Mouse (Mus musculus) mouse embryonic stem cell (cell line): ENCODE data around the gene Hdac11.

Experiments used
- in situ Hi-C, 2 experiments: fragments of 300-500 bp; cut with MboI; formaldehyde crosslinking; loops; 1 replicate in 1 of 2; 3 replicates in 1 of 2; pipeline ENCODE4 v1.14.3; 2019 to 2020; ENCODE audit warnings: low sequenced_read_pairs in 2 of 2, low pct_unique_long_range_greater_than_20kb in 1 of 2, mixed read lengths in 1 of 2; ENCODE audit not compliant: unreplicated experiment in 1 of 2

The Hdac11 gene

GRCm38 (mm10) chr6:91161506-91162235, 5.2 kb downstream of the Hdac11 start:
- in situ Hi-C loops = loop anchor here in 1 of 2 experiments (10.0 kb wide), 1 partner anchor 253 kb away; the partner anchor contains the start of gene Wnt7a

GRCm38 (mm10) chr6:91162314-91162713, 5.8 kb downstream of the Hdac11 start:
- in situ Hi-C loops = loop anchor here in 1 of 2 experiments (10.0 kb wide), 1 partner anchor 252 kb away; the partner anchor contains the start of gene Wnt7a

- in situ Hi-C loops = loop anchor here in 1 of 2 experiments (10.0 kb wide), 1 partner anchor 251 kb away; the partner anchor contains the start of gene Wnt7a
Measured at GRCm38 (mm10) chr6:91163195-91163911, 6.9 kb downstream of the Hdac11 start.

GRCm38 (mm10) chr6:91164584-91164983, 8.1 kb downstream of the Hdac11 start:
- in situ Hi-C loops = loop anchor here in 1 of 2 experiments (10.0 kb wide), 1 partner anchor 250 kb away; the partner anchor contains the start of gene Wnt7a

- in situ Hi-C loops = loop anchor here in 1 of 2 experiments (5.0 to 10.0 kb wide), 2 partner anchors 112 to 250 kb away; partner anchors contain the start of gene Wnt7a
Measured at GRCm38 (mm10) chr6:91165210-91165609, 8.7 kb downstream of the Hdac11 start.

GRCm38 (mm10) chr6:91167828-91168227, 11.4 kb downstream of the Hdac11 start:
- in situ Hi-C loops = loop anchor here in 1 of 2 experiments (5.0 to 10.0 kb wide), 2 partner anchors 109 to 247 kb away; partner anchors contain the start of gene Wnt7a

- in situ Hi-C loops = loop anchor here in 1 of 2 experiments (5.0 to 10.0 kb wide), 2 partner anchors 108 to 246 kb away; partner anchors contain the start of gene Wnt7a
Measured at GRCm38 (mm10) chr6:91169129-91169528, 12.7 kb downstream of the Hdac11 start.

GRCm38 (mm10) chr6:91171396-91171895, 15.0 kb downstream of the Hdac11 start:
- in situ Hi-C loops = loop anchor here in 1 of 2 experiments (10.0 kb wide), 1 partner anchor 73 kb away; no protein-coding TSS in a partner anchor

GRCm38 (mm10) chr6:91172381-91172780, 15.9 kb downstream of the Hdac11 start:
- in situ Hi-C loops = loop anchor here in 1 of 2 experiments (10.0 kb wide), 1 partner anchor 72 kb away; no protein-coding TSS in a partner anchor

GRCm38 (mm10) chr6:91173221-91173880, 16.9 kb downstream of the Hdac11 start:
- in situ Hi-C loops = loop anchor here in 1 of 2 experiments (10.0 kb wide), 1 partner anchor 71 kb away; no protein-coding TSS in a partner anchor

- in situ Hi-C loops = loop anchor here in 1 of 2 experiments (10.0 kb wide), 1 partner anchor 71 kb away; no protein-coding TSS in a partner anchor
Measured at GRCm38 (mm10) chr6:91174211-91174610, 17.7 kb downstream of the Hdac11 start.

- in situ Hi-C loops = no loop called here
Measured at GRCm38 (mm10) chr6:91180767-91181171, 24.3 kb downstream of the Hdac11 start.

- in situ Hi-C loops = no loop called here
Measured at GRCm38 (mm10) chr6:91181320-91181719, 24.9 kb downstream of the Hdac11 start.

- in situ Hi-C loops = no loop called here
Measured at GRCm38 (mm10) chr6:91182075-91182490, 25.6 kb downstream of the Hdac11 start.

GRCm38 (mm10) chr6:91183041-91183440, 26.6 kb downstream of the Hdac11 start:
- in situ Hi-C loops = no loop called here

- in situ Hi-C loops = no loop called here
Measured at GRCm38 (mm10) chr6:91183980-91184379, 27.5 kb downstream of the Hdac11 start.

- in situ Hi-C loops = no loop called here
Measured at GRCm38 (mm10) chr6:91184776-91185175, 28.3 kb downstream of the Hdac11 start.

- in situ Hi-C loops = no loop called here
Measured at GRCm38 (mm10) chr6:91185502-91185901, 29.0 kb downstream of the Hdac11 start.
